Mouse (Mus musculus) liver, embryonic 13.5 days (tissue): ENCODE data around the gene Ccdc9b. TPM values are rescaled to one million over a fixed set of nuclear protein-coding genes. Genes with fewer than 3 reads are reported as not detected.

Source experiments
- ATAC-seq: fragments of 200-750 bp; cut with Nextera tagmentation; 2 replicates; pipeline ENCODE4 v1.8.0; 2017; ENCODE audit warnings: low read depth, mild to moderate bottlenecking, moderate number of reproducible peaks, moderate library complexity
- DNase-seq: peaks from one replicate; pipeline ENCODE4 v3.0.0; 2022
- H3K27ac ChIP-seq: fragments of 300-500 bp; sonication (generic); 2 replicates; pipeline ENCODE4 v1.5.1; 2015; ENCODE audit warnings: moderate library complexity, mild to moderate bottlenecking, inconsistent platforms
- H3K27me3 ChIP-seq: fragments of 300-500 bp; sonication (generic); 2 replicates; pipeline ENCODE4 v1.6.1; 2015; ENCODE audit warnings: mild to moderate bottlenecking, inconsistent platforms
- H3K36me3 ChIP-seq: fragments of 300-500 bp; sonication (generic); 2 replicates; pipeline ENCODE4 v1.6.1; 2015; ENCODE audit warnings: mild to moderate bottlenecking, inconsistent platforms
- H3K4me1 ChIP-seq: fragments of 300-500 bp; sonication (generic); replicated peaks from 2 replicates; pipeline ENCODE4 v1.6.1; 2015; ENCODE audit warnings: inconsistent platforms
- H3K4me2 ChIP-seq: fragments of 300-500 bp; sonication (generic); 2 replicates; pipeline ENCODE4 v1.6.1; 2015; ENCODE audit warnings: inconsistent platforms, mild to moderate bottlenecking, moderate library complexity
- H3K4me3 ChIP-seq: fragments of 300-500 bp; sonication (generic); replicated peaks from 2 replicates; pipeline ENCODE4 v1.5.1; 2015; ENCODE audit warnings: mild to moderate bottlenecking, inconsistent platforms
- H3K9ac ChIP-seq: fragments of 300-500 bp; sonication (generic); 2 replicates; pipeline ENCODE4 v1.6.1; 2015; ENCODE audit warnings: mild to moderate bottlenecking, inconsistent platforms
- H3K9me3 ChIP-seq: fragments of 300-500 bp; sonication (generic); replicated peaks from 2 replicates; pipeline ENCODE4 v1.6.1; 2016; ENCODE audit warnings: inconsistent platforms
- WGBS: fragments of 180-500 bp; shearing (Covaris S2); methylation state at CpG from one replicate; pipeline ENCODE4 v1.1.7; 2015; ENCODE audit not compliant: insufficient replicate concordance; 5-methylcytosine and 5-hydroxymethylcytosine counted together
- polyA plus RNA-seq: library from polyadenylated mRNA; unstranded; fragments of >200 nt; fragmentation: Nextera tagmentation; extraction: Ambion mirVana; gene quantifications from 2 replicates; pipeline ENCODE4 v1.2.1, GENCODE M21; 2015

The Ccdc9b gene
- polyA plus RNA-seq, 1 experiment from 2014 or later: 0.20 TPM

DNA sequence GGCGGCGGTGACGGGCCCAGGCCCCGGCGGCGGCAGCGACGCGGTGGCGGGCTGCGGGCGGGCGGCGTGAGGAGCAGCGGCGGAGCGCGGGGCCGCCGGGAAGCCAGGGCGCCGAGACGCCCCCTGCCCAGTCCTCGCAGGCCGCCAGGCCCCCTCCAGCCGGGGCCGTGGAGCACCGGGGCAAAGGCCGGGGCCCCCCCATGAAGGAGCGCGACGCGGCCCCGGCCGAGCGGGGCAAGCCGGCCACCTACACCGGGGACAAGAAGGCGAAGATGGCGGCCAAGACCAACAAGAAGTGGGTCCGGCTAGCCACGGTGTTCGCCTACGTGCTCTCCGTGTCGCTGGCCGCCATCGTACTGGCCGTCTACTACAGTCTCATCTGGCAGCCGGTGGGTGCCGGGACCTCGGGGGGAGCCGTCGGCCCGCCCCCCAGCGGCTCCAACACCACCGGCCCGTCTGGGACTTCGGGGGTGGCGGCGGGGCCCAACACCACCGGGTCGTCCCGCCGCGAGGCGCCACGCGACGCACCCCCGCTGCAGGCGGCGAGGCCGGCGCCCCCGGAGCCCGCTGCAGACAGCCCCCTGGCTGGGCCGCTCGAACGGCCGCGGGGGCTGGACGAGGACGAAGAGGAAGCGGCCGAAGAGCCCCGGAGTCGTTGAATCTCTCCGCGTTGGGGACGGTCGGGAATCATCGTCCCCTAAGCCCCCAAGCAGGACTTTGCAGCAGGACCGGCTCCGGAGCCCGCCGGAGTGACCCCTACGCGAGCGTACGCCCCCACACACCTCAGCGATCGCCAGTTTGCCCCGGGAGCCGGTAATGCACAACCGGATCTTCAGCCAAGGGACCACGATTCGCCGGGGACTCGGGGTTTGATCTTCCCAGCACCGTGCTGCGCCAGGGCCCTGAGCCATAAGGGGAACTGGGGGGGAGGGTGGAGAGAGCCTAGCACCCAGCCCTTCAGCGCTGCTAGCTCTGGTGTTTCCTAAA lies 16.3 kb downstream of the Ccdc9b start:
- peak overlapping the region; percentile 96 for H3K9ac ChIP-seq
- H3K4me3 ChIP-seq: peak overlapping the region; percentile 95
- H3K9me3 ChIP-seq: no peaks in the 10 kb centered on the region
- peaks cover 12% of the 10 kb centered on the region for H3K27me3 ChIP-seq
- H3K4me2 ChIP-seq: peak overlapping the region; percentile 100
- no peak for DNase-seq
- H3K4me1 ChIP-seq: peaks cover 68% of the 10 kb centered on the region
- peak overlapping the region; percentile 71 for H3K27ac ChIP-seq
- under 1% methylated on average over 109 of the region's 113 CpGs for WGBS
- peak; percentile 37 for ATAC-seq
- peaks cover 20% of the 10 kb centered on the region for H3K36me3 ChIP-seq

DNA sequence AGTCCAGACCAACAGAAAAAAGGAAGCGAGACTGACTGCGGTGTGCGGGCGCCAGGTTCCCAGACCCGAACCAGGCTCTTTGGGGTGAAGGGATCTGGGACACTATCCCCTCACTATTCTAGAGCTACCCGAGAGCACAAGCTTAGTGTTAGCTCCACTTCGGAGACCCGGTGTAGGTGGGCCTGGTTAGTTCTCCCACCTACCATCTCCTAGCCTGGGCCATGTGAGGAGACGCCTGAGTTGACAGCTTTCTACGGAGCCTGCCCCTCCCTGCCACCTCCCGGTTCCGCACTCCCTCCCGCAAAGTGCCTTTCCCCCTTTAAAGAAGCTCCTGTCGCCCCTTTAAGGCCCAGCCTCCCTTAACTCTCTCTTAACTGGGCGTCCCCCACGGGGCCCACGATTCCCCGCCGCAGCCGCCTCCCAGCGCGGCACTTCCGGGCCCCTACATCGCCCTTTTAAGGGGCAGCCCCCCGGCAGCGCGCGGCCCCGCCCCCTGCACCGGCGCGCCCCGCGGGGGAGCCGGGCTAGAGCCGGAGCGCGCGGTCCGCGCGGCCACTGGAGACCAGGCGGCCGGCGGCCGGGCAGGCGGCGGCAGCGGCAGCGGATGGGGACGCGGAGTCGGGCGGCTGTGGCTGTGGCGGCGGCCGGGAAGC lies 17.1 kb downstream of the Ccdc9b start, which contains the start of gene Inafm2:
Inafm2 (plus strand) TSS at position 527 of the 653 bp plus-strand sequence.
- peak within 1 kb of the TSS; percentile 96 for H3K9ac ChIP-seq
- peak within 1 kb of the TSS; percentile 95 for H3K4me3 ChIP-seq
- peak within 1 kb of the TSS; percentile 100 for H3K4me2 ChIP-seq
- DNase-seq (peak; percentile 90), ATAC-seq (peak; percentile 90)
- no peaks in the 10 kb centered on the region for H3K9me3 ChIP-seq
- peaks cover 17% of the 10 kb centered on the region for H3K36me3 ChIP-seq
- H3K27ac ChIP-seq: peak within 1 kb of the TSS; percentile 71
- WGBS: under 1% methylated on average over 53 of the region's 57 CpGs
- peaks cover 12% of the 10 kb centered on the region for H3K27me3 ChIP-seq
- H3K4me1 ChIP-seq: peaks cover 61% of the 10 kb centered on the region

DNA sequence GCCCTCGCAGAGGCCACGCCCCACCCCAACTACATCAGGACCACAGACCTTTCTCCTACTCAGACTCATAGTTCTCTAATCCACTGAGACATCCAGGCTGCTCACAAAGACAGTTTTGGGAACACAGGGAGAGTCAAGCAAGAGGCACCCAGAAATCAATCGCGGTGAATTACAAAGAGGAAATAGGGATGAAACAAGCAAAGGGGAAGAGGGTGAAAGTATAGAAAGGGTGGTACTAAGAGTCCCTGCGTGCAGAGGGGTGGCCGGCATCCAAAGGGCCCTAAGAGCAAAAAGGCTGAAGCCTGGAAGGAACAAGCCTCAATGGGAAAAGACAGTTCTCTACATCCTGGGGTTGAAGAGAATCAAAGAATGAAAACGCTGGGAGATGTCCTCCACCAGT lies 17.8 kb downstream of the Ccdc9b start:
- H3K9me3 ChIP-seq: no peaks in the 10 kb centered on the region
- peaks cover 54% of the 10 kb centered on the region for H3K4me1 ChIP-seq
- no peak for DNase-seq
- H3K36me3 ChIP-seq: peaks cover 10% of the 10 kb centered on the region
- peak overlapping the region; percentile 96 for H3K9ac ChIP-seq
- no peak overlapping the region for H3K27ac ChIP-seq
- peaks cover 12% of the 10 kb centered on the region for H3K27me3 ChIP-seq
- ATAC-seq: no peak
- H3K4me3 ChIP-seq: peak overlapping the region; percentile 95
- H3K4me2 ChIP-seq: peak overlapping the region; percentile 100
- WGBS: 9% methylated on average over 7 of the region's 7 CpGs

DNA sequence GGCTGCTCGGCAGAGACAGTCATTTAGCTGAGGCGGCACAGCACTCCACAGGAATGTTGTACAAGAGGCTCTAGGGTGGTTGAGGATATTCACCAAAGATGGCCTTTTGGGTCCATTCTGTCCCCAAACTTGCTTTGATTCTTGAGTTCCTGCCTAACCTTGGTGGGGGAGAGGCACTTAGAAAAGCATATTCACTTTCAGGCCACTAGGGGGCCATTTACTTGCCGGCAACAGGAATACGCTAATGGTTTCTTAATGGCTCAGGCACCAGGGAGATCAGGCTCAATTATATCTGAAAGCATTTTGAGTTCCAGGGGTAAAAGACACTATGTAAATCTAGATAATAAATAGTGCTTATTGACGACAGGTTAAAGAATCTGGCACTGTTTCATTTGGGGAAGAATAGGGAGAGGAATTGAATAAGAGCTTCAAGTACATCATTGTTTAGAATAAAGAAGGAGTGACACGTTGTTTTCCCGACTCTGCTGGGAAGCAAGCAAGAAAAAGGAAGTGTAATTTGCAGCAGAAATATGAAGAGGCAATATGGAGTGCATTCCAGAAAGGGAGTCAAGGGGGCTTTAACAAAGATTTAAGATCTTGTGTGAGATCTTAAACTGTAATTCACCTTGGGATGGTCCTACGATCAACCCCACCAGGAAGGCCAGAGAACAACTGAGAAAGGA lies 19.1 kb downstream of the Ccdc9b start:
- no peak for ATAC-seq
- H3K9ac ChIP-seq: no peak overlapping the region
- no peaks in the 10 kb centered on the region for H3K36me3 ChIP-seq
- no peak overlapping the region for H3K4me2 ChIP-seq
- DNase-seq: peak; percentile 38
- peaks cover 41% of the 10 kb centered on the region for H3K4me1 ChIP-seq
- H3K9me3 ChIP-seq: no peaks in the 10 kb centered on the region
- peaks cover 12% of the 10 kb centered on the region for H3K27me3 ChIP-seq
- 27% methylated on average over 8 of the region's 8 CpGs for WGBS
- H3K27ac ChIP-seq: no peak overlapping the region
- no peak overlapping the region for H3K4me3 ChIP-seq

DNA sequence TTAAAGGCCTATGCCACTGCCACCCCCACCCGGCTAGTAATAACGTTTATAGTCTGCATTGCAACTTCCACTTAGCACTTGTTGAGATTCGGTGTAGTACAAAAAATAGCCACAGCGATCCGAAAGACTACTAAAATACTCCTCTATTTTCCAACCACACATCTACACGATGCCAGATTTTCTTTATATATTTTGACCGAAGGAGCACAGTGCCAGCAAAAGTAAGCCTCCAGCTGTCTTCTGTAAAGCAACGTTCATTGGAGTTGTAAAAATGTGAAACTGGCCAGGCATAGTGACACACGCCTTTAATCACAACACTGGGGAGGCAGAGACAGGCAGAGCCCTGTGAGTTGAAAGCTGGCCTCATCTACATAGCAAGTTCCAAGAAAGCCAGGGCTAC lies 21.3 kb downstream of the Ccdc9b start:
- no peak for DNase-seq
- Histone ChIP-seq H3K4me3 (no peak overlapping the region), H3K9ac (no peak overlapping the region), H3K27me3 (peaks cover 12% of the 10 kb centered on the region), H3K27ac (no peak overlapping the region), H3K9me3 (no peaks in the 10 kb centered on the region), H3K4me1 (peaks cover 19% of the 10 kb centered on the region), H3K36me3 (no peaks in the 10 kb centered on the region), H3K4me2 (no peak overlapping the region)
- WGBS: 57% methylated on average over 9 of the region's 9 CpGs
- ATAC-seq: no peak

DNA sequence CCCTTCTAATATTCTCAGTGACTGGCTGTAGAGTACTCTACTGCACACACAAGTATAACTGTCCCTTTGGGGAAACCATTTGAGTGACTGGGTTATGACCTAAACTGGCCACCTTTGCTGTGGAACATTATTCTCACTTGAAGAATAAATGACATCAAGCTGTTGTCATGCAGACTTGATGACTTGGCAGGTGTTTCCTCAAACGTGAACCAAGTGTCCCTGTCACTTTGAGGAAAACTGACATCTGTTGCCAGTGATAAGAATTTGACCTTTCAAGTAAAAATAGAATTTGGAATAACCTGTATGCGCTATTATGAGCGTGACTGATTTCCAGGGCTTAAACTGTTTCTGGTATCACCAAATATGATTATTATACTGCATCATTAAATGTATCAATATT lies 22.1 kb downstream of the Ccdc9b start:
- Histone ChIP-seq H3K9ac (no peak overlapping the region), H3K4me2 (no peak overlapping the region), H3K9me3 (no peaks in the 10 kb centered on the region), H3K27ac (no peak overlapping the region), H3K4me1 (peaks cover 17% of the 10 kb centered on the region), H3K4me3 (no peak overlapping the region), H3K27me3 (peaks cover 16% of the 10 kb centered on the region), H3K36me3 (no peaks in the 10 kb centered on the region)
- WGBS: 20% methylated on average over 3 of the region's 3 CpGs
- DNase-seq: no peak
- ATAC-seq: no peak

DNA sequence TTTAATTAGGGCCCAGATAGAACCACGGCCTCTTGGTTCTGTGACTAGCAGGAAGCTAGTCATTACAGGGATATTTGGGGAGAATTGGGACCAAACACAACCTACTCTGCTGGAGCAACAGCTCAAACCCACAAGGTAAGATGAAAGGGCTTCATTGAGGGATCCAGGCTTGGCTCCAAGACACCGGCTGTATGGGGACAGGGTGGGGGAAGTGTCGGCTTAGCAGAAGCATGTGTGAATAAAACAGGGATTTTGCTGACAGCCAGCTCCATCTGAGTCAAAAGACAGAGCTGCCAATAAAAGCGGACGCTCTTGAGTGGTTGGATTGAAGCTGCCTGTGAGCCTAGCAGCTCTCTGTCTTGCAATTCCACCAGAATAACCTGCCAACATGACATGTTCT lies 29.1 kb downstream of the Ccdc9b start:
- Histone ChIP-seq H3K4me2 (no peak overlapping the region), H3K36me3 (no peaks in the 10 kb centered on the region), H3K27me3 (peaks cover 28% of the 10 kb centered on the region), H3K9me3 (no peaks in the 10 kb centered on the region), H3K4me3 (no peak overlapping the region), H3K27ac (no peak overlapping the region), H3K9ac (no peak overlapping the region), H3K4me1 (peaks cover 19% of the 10 kb centered on the region)
- DNase-seq (no peak), ATAC-seq (no peak)
- WGBS: 71% methylated on average over 5 of the region's 5 CpGs

GRCm38 (mm10) chr2:118731981-118732380 lies 30.5 kb downstream of the Ccdc9b start:
- 69% methylated on average over 5 of the region's 5 CpGs for WGBS
- peaks cover 42% of the 10 kb centered on the region for H3K27me3 ChIP-seq
- ATAC-seq (no peak), DNase-seq (no peak)
- no peaks in the 10 kb centered on the region for H3K9me3 ChIP-seq
- no peak overlapping the region for H3K4me3 ChIP-seq
- H3K9ac ChIP-seq: no peak overlapping the region
- no peaks in the 10 kb centered on the region for H3K36me3 ChIP-seq
- H3K27ac ChIP-seq: no peak overlapping the region
- H3K4me2 ChIP-seq: no peak overlapping the region
- H3K4me1 ChIP-seq: peaks cover 27% of the 10 kb centered on the region

GRCm38 (mm10) chr2:118730622-118730915 lies 31.9 kb downstream of the Ccdc9b start:
- Histone ChIP-seq H3K36me3 (no peaks in the 10 kb centered on the region), H3K4me3 (no peak overlapping the region), H3K4me1 (peaks cover 27% of the 10 kb centered on the region), H3K9me3 (no peaks in the 10 kb centered on the region), H3K27me3 (peaks cover 37% of the 10 kb centered on the region), H3K4me2 (no peak overlapping the region), H3K9ac (no peak overlapping the region), H3K27ac (no peak overlapping the region)
- ATAC-seq: no peak
- peak; percentile 32 for DNase-seq
- WGBS: 6% methylated on average over 3 of the region's 3 CpGs

- DNase-seq: no peak
- no peaks in the 10 kb centered on the region for H3K36me3 ChIP-seq
- 27% methylated on average over 8 of the region's 8 CpGs for WGBS
Measured at GRCm38 (mm10) chr2:118729816-118730621, 32.4 kb downstream of the Ccdc9b start.

More at GRCm38 (mm10) chr2:118729816-118730621, 32.4 kb downstream of the Ccdc9b start:
- no peak overlapping the region for H3K9ac ChIP-seq
- H3K27ac ChIP-seq: no peak overlapping the region
- no peaks in the 10 kb centered on the region for H3K9me3 ChIP-seq
- H3K4me2 ChIP-seq: no peak overlapping the region
- no peak overlapping the region for H3K4me3 ChIP-seq
- H3K27me3 ChIP-seq: peaks cover 37% of the 10 kb centered on the region
- peaks cover 27% of the 10 kb centered on the region for H3K4me1 ChIP-seq
- ATAC-seq: no peak
